Mouse (Mus musculus): ENCODE results near the gene Glmp. TPM values are rescaled to one million over a fixed set of nuclear protein-coding genes. Genes with fewer than 3 reads are reported as not detected.

Gene Glmp
- total and polyA plus RNA-seq, 2 experiments from 2014 or later, result 76.9 to 142 TPM

Other genes starting within 250 kb of the Glmp start
- gene Ttc24, start 246.7 kb upstream of the Glmp start, total RNA-seq (2014; rRNA removed), result not detected in 2 replicates
- not detected in 2 replicates for gene Ttc24, start 246.7 kb upstream of the Glmp start, polyA plus RNA-seq (2015; fragmentation: Nextera tagmentation; extraction: Ambion mirVana)
- gene Iqgap3, start 243.1 kb upstream of the Glmp start, total RNA-seq (2014; rRNA removed), result 8.0 and 9.6 TPM in 2 replicates
- gene Iqgap3, start 243.1 kb upstream of the Glmp start, polyA plus RNA-seq (2015; fragmentation: Nextera tagmentation; extraction: Ambion mirVana), result 2.9 and 3.6 TPM in 2 replicates
- 44.0 and 50.3 TPM in 2 replicates for gene Mef2d, start 182.7 kb upstream of the Glmp start, total RNA-seq (2014; rRNA removed)
- gene Mef2d, start 182.7 kb upstream of the Glmp start, polyA plus RNA-seq (2015; fragmentation: Nextera tagmentation; extraction: Ambion mirVana), result 13.4 and 19.2 TPM in 2 replicates
- 0.94 and 1.0 TPM in 2 replicates for gene Rhbg, start 70.3 kb upstream of the Glmp start, total RNA-seq (2014; rRNA removed)
- 0.37 and 0.43 TPM in 2 replicates for gene Rhbg, start 70.3 kb upstream of the Glmp start, polyA plus RNA-seq (2015; fragmentation: Nextera tagmentation; extraction: Ambion mirVana)
- gene Gm38392, start 37.8 kb upstream of the Glmp start, total RNA-seq (2014; rRNA removed), result 2.1 TPM in 1 of 2 replicates, not detected in the other
- 0.21 and 0.24 TPM in 2 replicates for gene Gm38392, start 37.8 kb upstream of the Glmp start, polyA plus RNA-seq (2015; fragmentation: Nextera tagmentation; extraction: Ambion mirVana)
- not detected in 2 replicates for gene Tsacc, start 28.0 kb upstream of the Glmp start, total RNA-seq (2014; rRNA removed)
- gene Tsacc, start 28.0 kb upstream of the Glmp start, polyA plus RNA-seq (2015; fragmentation: Nextera tagmentation; extraction: Ambion mirVana), result 10.5 and 10.6 TPM in 2 replicates
- 231 and 236 TPM in 2 replicates for gene Cct3, start 27.9 kb upstream of the Glmp start, total RNA-seq (2014; rRNA removed)
- gene Cct3, start 27.9 kb upstream of the Glmp start, polyA plus RNA-seq (2015; fragmentation: Nextera tagmentation; extraction: Ambion mirVana), result 388 and 401 TPM in 2 replicates
- gene Tmem79, start 11.1 kb downstream of the Glmp start, total RNA-seq (2014; rRNA removed), result 0.52 and 0.54 TPM in 2 replicates
- 1.1 and 1.5 TPM in 2 replicates for gene Tmem79, start 11.1 kb downstream of the Glmp start, polyA plus RNA-seq (2015; fragmentation: Nextera tagmentation; extraction: Ambion mirVana)
- 78.8 and 98.1 TPM in 2 replicates for gene Smg5, start 11.2 kb downstream of the Glmp start, total RNA-seq (2014; rRNA removed)
- gene Smg5, start 11.2 kb downstream of the Glmp start, polyA plus RNA-seq (2015; fragmentation: Nextera tagmentation; extraction: Ambion mirVana), result 42.9 and 43.0 TPM in 2 replicates
- gene Paqr6, start 39.6 kb downstream of the Glmp start, total RNA-seq (2014; rRNA removed), result 8.3 and 10.1 TPM in 2 replicates
- gene Paqr6, start 39.6 kb downstream of the Glmp start, polyA plus RNA-seq (2015; fragmentation: Nextera tagmentation; extraction: Ambion mirVana), result 8.6 and 10.3 TPM in 2 replicates
- not detected in 2 replicates for gene Bglap3, start 47.7 kb downstream of the Glmp start, total RNA-seq (2014; rRNA removed)
- gene Bglap3, start 47.7 kb downstream of the Glmp start, polyA plus RNA-seq (2015; fragmentation: Nextera tagmentation; extraction: Ambion mirVana), result 0.15 TPM in 1 of 2 replicates, not detected in the other
- not detected in 2 replicates for gene Bglap2, start 53.7 kb downstream of the Glmp start, total RNA-seq (2014; rRNA removed)
- gene Bglap2, start 53.7 kb downstream of the Glmp start, polyA plus RNA-seq (2015; fragmentation: Nextera tagmentation; extraction: Ambion mirVana), result not detected in 2 replicates
- not detected in 2 replicates for gene Bglap, start 59.4 kb downstream of the Glmp start, total RNA-seq (2014; rRNA removed)
- gene Bglap, start 59.4 kb downstream of the Glmp start, polyA plus RNA-seq (2015; fragmentation: Nextera tagmentation; extraction: Ambion mirVana), result not detected in 2 replicates
- 39.4 and 60.4 TPM in 2 replicates for gene Pmf1, start 85.3 kb downstream of the Glmp start, total RNA-seq (2014; rRNA removed)
- gene Pmf1, start 85.3 kb downstream of the Glmp start, polyA plus RNA-seq (2015; fragmentation: Nextera tagmentation; extraction: Ambion mirVana), result 47.2 and 48.4 TPM in 2 replicates
- 68.3 and 68.6 TPM in 2 replicates for gene Slc25a44, start 100.1 kb downstream of the Glmp start, total RNA-seq (2014; rRNA removed)
- 31.9 and 34.1 TPM in 2 replicates for gene Slc25a44, start 100.1 kb downstream of the Glmp start, polyA plus RNA-seq (2015; fragmentation: Nextera tagmentation; extraction: Ambion mirVana)
- gene Sema4a, start 136.2 kb downstream of the Glmp start, total RNA-seq (2014; rRNA removed), result 39.4 and 45.2 TPM in 2 replicates
- gene Sema4a, start 136.2 kb downstream of the Glmp start, polyA plus RNA-seq (2015; fragmentation: Nextera tagmentation; extraction: Ambion mirVana), result 25.4 and 26.5 TPM in 2 replicates
- 59.7 and 60.8 TPM in 2 replicates for gene Lmna, start 184.9 kb downstream of the Glmp start, total RNA-seq (2014; rRNA removed)
- gene Lmna, start 184.9 kb downstream of the Glmp start, polyA plus RNA-seq (2015; fragmentation: Nextera tagmentation; extraction: Ambion mirVana), result 59.1 and 61.1 TPM in 2 replicates
- 52.3 and 54.5 TPM in 2 replicates for gene Mex3a, start 207.4 kb downstream of the Glmp start, total RNA-seq (2014; rRNA removed)
- 13.9 and 15.3 TPM in 2 replicates for gene Mex3a, start 207.4 kb downstream of the Glmp start, polyA plus RNA-seq (2015; fragmentation: Nextera tagmentation; extraction: Ambion mirVana)
- not detected in 2 replicates for gene Rab25, start 223.3 kb downstream of the Glmp start, total RNA-seq (2014; rRNA removed)
- gene Rab25, start 223.3 kb downstream of the Glmp start, polyA plus RNA-seq (2015; fragmentation: Nextera tagmentation; extraction: Ambion mirVana), result 0.44 and 1.3 TPM in 2 replicates
- 45.1 and 59.2 TPM in 2 replicates for gene Lamtor2, start 228.1 kb downstream of the Glmp start, total RNA-seq (2014; rRNA removed)
- gene Lamtor2, start 228.1 kb downstream of the Glmp start, polyA plus RNA-seq (2015; fragmentation: Nextera tagmentation; extraction: Ambion mirVana), result 189 and 198 TPM in 2 replicates
- 119 and 131 TPM in 2 replicates for gene Ubqln4, start 228.7 kb downstream of the Glmp start, total RNA-seq (2014; rRNA removed)
- 29.4 and 29.8 TPM in 2 replicates for gene Ubqln4, start 228.7 kb downstream of the Glmp start, polyA plus RNA-seq (2015; fragmentation: Nextera tagmentation; extraction: Ambion mirVana)

All from hindbrain, postnatal 0 days (tissue).